Mouse (Mus musculus) stomach, embryonic 14.5 days (tissue): Measurements from ENCODE around the gene Hemgn. TPM values are rescaled to one million over a fixed set of nuclear protein-coding genes. Genes with fewer than 3 reads are reported as not detected.

Experiments used
- ATAC-seq: fragments of 200-750 bp; cut with Nextera tagmentation; 2 replicates; pipeline ENCODE4 v1.8.0; 2017; ENCODE audit warnings: low read depth, moderate TSS enrichment; ENCODE audit not compliant: insufficient number of reproducible peaks, insufficient read depth, low FRiP score
- H3K27ac ChIP-seq: fragments of 300-500 bp; sonication (generic); 2 replicates; pipeline ENCODE4 v1.5.1; 2014; ENCODE audit warnings: mild to moderate bottlenecking, low read length, moderate library complexity, mixed read lengths
- H3K27me3 ChIP-seq: fragments of 300-500 bp; sonication (generic); 2 replicates; pipeline ENCODE4 v1.6.1; 2014; ENCODE audit warnings: low read length, control low read depth, mixed read lengths; ENCODE audit not compliant: control insufficient read depth, insufficient read depth
- H3K36me3 ChIP-seq: fragments of 300-500 bp; sonication (generic); 2 replicates; pipeline ENCODE4 v1.6.1; 2014; ENCODE audit warnings: mild to moderate bottlenecking, control low read depth, low read length, moderate library complexity, mixed read lengths; ENCODE audit not compliant: control insufficient read depth, insufficient read depth
- H3K4me1 ChIP-seq: fragments of 300-500 bp; sonication (generic); 2 replicates; pipeline ENCODE4 v1.6.1; 2014; ENCODE audit warnings: low read length, control low read depth, mixed read lengths; ENCODE audit not compliant: control insufficient read depth, insufficient read depth
- H3K4me2 ChIP-seq: fragments of 300-500 bp; sonication (generic); replicated peaks from 2 replicates; pipeline ENCODE4 v1.6.1; 2014; ENCODE audit warnings: low read depth, low read length, control low read depth
- H3K4me3 ChIP-seq: fragments of 300-500 bp; sonication (generic); 2 replicates; pipeline ENCODE4 v1.5.1; 2014; ENCODE audit warnings: low read depth, low read length, control low read depth
- H3K9ac ChIP-seq: fragments of 300-500 bp; sonication (generic); replicated peaks from 2 replicates; pipeline ENCODE4 v1.6.1; 2014; ENCODE audit warnings: low read depth, mild to moderate bottlenecking, control low read depth, low read length, moderate library complexity, mixed read lengths
- H3K9me3 ChIP-seq: fragments of 300-500 bp; sonication (generic); 2 replicates; pipeline ENCODE4 v1.6.1; 2016; ENCODE audit warnings: low read depth, low read length, control low read depth; ENCODE audit not compliant: control insufficient read depth
- WGBS: fragments of 180-500 bp; shearing (Covaris S2); extraction: QIAGEN DNeasy Blood & Tissue Kit; methylation state at CpG from one replicate; pipeline ENCODE4 v1.1.7; 2014; 5-methylcytosine and 5-hydroxymethylcytosine counted together
- polyA plus RNA-seq: library from polyadenylated mRNA; unstranded; fragments of >200 nt; fragmentation: Nextera tagmentation; extraction: Ambion mirVana; gene quantifications from 2 replicates; pipeline ENCODE4 v1.2.1, GENCODE M21; 2014

Gene Hemgn
- polyA plus RNA-seq, 1 experiment from 2014 or later: 0.94 TPM

DNA sequence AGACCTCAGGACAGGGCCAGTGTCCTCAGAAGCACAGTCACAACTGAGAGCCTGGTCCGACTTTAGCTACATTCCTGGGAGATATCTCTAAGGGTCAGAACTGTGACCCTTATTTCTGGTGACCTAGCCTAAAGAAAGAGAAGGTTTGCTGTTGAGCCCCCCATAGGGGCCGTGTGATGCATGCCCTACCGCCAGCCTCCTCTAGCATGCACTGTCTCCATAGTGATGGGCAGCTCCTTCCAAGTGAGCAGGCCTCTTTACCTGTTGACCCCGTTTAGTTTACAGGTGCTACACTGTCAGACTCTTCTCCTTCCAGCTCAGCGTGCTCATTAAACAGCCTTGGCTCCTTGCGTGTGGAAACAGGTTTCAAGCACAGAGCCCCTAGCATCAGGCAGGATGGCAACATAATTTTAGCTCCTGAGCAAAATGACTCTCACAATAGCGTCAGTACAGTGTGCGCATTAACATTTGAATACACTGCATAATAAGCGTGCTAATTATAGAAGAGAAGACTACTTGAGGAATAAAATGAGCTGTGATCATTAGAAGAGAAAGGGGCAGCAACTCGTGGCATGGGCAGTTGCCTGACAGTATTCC, 15.7 kb upstream of the Hemgn start:
- H3K9me3 ChIP-seq: no peaks in the 10 kb centered on the region
- ATAC-seq: no peak
- H3K27ac ChIP-seq: no peak overlapping the region
- no peak overlapping the region for H3K4me2 ChIP-seq
- H3K4me3 ChIP-seq: no peak overlapping the region
- H3K36me3 ChIP-seq: no peaks in the 10 kb centered on the region
- no peaks in the 10 kb centered on the region for H3K27me3 ChIP-seq
- no peaks in the 10 kb centered on the region for H3K4me1 ChIP-seq
- no peak overlapping the region for H3K9ac ChIP-seq
- WGBS: 58% methylated on average over 10 of the region's 10 CpGs

DNA sequence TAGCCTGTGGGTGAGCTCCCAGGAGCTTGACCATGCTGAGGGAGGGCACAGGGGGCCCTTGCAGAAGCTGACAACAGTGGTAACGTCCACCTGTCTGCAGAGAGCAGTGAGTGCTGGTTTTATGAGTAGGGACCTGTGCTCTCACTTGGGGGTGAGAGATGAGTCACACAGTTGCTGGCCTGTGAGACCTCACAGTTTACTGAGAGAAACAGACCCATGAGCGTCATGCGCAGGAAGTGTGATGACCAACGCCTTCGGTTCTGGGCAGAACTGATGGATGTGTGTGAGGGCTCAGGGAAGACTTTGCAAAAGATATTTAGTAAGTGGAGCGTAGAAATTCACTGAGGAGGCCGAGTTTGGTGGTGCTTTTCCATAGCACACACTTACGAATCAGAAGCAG, 9.3 kb upstream of the Hemgn start:
- no peaks in the 10 kb centered on the region for H3K36me3 ChIP-seq
- H3K4me3 ChIP-seq: no peak overlapping the region
- WGBS: 58% methylated on average over 8 of the region's 8 CpGs
- H3K27ac ChIP-seq: no peak overlapping the region
- no peak overlapping the region for H3K4me2 ChIP-seq
- H3K4me1 ChIP-seq: no peaks in the 10 kb centered on the region
- H3K27me3 ChIP-seq: no peaks in the 10 kb centered on the region
- H3K9me3 ChIP-seq: no peaks in the 10 kb centered on the region
- no peak for ATAC-seq
- H3K9ac ChIP-seq: no peak overlapping the region

DNA sequence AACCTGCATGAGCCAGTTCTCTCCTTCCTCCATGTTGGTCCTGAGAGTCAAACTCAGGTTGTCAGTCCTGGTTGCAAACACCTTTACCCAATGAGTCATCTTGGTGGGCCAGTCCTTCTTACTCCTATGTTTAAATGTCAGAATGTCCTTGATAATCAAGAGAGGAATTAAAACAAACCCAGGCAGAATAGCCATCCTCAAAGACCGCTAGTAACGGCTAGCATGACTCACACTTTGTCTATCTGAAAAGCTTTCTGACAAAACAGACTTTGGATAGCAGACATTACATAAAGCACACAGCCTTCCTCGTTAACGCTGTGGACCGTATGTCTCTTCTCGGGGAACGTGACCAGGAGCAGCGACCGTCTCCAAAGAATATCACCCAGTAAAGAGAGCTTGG, 5.5 kb upstream of the Hemgn start:
- H3K4me1 ChIP-seq: no peaks in the 10 kb centered on the region
- 83% methylated on average over 9 of the region's 9 CpGs for WGBS
- H3K27ac ChIP-seq: no peak overlapping the region
- no peak overlapping the region for H3K4me3 ChIP-seq
- no peak for ATAC-seq
- H3K4me2 ChIP-seq: no peak overlapping the region
- H3K27me3 ChIP-seq: no peaks in the 10 kb centered on the region
- no peak overlapping the region for H3K9ac ChIP-seq
- no peaks in the 10 kb centered on the region for H3K36me3 ChIP-seq
- no peaks in the 10 kb centered on the region for H3K9me3 ChIP-seq

DNA sequence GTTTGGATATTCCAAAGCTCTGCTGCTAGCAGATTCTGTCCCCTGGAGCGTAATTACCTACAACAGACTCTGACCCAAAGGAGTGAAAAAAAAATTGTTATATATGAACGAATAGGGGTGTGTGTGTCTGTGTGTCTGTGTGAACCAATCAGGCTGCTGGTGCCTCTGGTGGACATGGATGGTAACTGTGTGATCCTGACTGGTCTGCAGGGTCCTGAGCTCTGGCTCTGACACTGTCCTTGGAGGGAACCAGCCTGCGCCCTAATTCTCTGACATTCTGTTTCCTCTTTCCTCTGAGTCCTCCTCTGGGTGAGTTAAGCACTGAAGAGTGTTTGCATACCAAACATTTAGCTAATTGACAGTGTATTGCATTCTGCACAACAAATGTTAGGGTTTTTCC, 4.2 kb upstream of the Hemgn start:
- Histone ChIP-seq H3K9ac (no peak overlapping the region), H3K9me3 (no peaks in the 10 kb centered on the region), H3K4me2 (no peak overlapping the region), H3K4me1 (no peaks in the 10 kb centered on the region), H3K27me3 (no peaks in the 10 kb centered on the region), H3K27ac (no peak overlapping the region), H3K4me3 (no peak overlapping the region), H3K36me3 (no peaks in the 10 kb centered on the region)
- 55% methylated on average over 3 of the region's 3 CpGs for WGBS
- ATAC-seq: no peak

- no peak overlapping the region for H3K9ac ChIP-seq
- no peak for ATAC-seq
- H3K9me3 ChIP-seq: no peaks in the 10 kb centered on the region
Observed at GRCm38 (mm10) chr4:46412113-46412512, 1.2 kb downstream of the Hemgn start.

GRCm38 (mm10) chr4:46411489-46411888, 1.8 kb downstream of the Hemgn start:
- WGBS: 87% methylated on average over 6 of the region's 6 CpGs
- Histone ChIP-seq H3K9ac (no peak overlapping the region), H3K36me3 (no peaks in the 10 kb centered on the region), H3K27me3 (no peaks in the 10 kb centered on the region), H3K4me2 (no peak overlapping the region), H3K4me3 (no peak overlapping the region), H3K27ac (no peak overlapping the region), H3K9me3 (no peaks in the 10 kb centered on the region), H3K4me1 (no peaks in the 10 kb centered on the region)
- ATAC-seq: no peak

More at GRCm38 (mm10) chr4:46412113-46412512, 1.2 kb downstream of the Hemgn start:
- no peak overlapping the region for H3K4me3 ChIP-seq
- H3K27ac ChIP-seq: no peak overlapping the region
- no peak overlapping the region for H3K4me2 ChIP-seq
- H3K27me3 ChIP-seq: no peaks in the 10 kb centered on the region
- no peaks in the 10 kb centered on the region for H3K36me3 ChIP-seq
- no peaks in the 10 kb centered on the region for H3K4me1 ChIP-seq
- 70% methylated on average over 1 of the region's 1 CpGs for WGBS

GRCm38 (mm10) chr4:46410677-46411076, 2.6 kb downstream of the Hemgn start:
- H3K4me3 ChIP-seq: no peak overlapping the region
- H3K27ac ChIP-seq: no peak overlapping the region
- no peaks in the 10 kb centered on the region for H3K27me3 ChIP-seq
- no peak for ATAC-seq
- H3K9me3 ChIP-seq: no peaks in the 10 kb centered on the region
- no peaks in the 10 kb centered on the region for H3K4me1 ChIP-seq
- 89% methylated on average over 5 of the region's 5 CpGs for WGBS
- H3K36me3 ChIP-seq: no peaks in the 10 kb centered on the region
- H3K9ac ChIP-seq: no peak overlapping the region
- no peak overlapping the region for H3K4me2 ChIP-seq

DNA sequence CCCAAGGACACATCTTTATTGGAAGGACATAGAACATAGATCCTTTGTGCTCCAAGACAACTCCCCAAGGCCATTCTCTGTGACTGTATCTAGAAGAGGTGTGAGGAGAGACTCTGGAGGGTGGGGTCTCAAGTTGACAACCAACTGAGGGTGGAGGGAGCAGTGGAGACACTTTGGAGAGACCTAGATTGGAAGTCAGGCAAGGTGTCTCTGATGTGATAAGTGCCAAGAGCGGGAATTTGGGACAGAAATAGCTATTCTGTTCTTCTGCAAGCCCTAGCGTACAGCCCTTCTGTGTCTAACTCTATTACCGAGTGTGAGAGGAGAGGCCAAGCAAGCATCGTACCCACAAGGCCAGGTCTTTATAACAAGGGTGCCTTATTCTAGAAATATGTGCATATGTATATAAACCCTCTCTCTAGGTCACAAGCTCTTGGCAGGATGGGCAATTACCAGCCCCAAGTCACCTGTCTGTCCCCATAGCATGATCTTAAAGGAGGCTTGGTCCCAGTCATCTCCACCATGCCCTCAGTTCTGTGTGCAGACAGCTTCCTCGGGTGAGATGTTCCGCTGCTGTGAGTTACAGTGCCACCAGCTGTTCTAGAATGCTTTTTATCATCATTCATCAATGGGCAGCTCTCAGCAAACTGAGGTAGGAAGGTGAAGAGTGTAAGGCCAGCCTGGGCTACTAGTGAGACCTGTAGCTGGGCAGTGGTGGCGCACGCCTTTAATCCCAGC, 6.2 kb downstream of the Hemgn start:
- Histone ChIP-seq H3K36me3 (no peaks in the 10 kb centered on the region), H3K4me2 (no peak overlapping the region), H3K4me1 (no peaks in the 10 kb centered on the region), H3K27me3 (no peaks in the 10 kb centered on the region), H3K9me3 (no peaks in the 10 kb centered on the region), H3K9ac (no peak overlapping the region), H3K27ac (no peak overlapping the region), H3K4me3 (no peak overlapping the region)
- WGBS: 89% methylated on average over 8 of the region's 8 CpGs
- ATAC-seq: peak; percentile 69; the same call in 1 of the 2 replicates
